Mouse (Mus musculus) forebrain, embryonic 14.5 days (tissue): ENCODE measurements around the gene Itpkb. TPM values are rescaled to one million over a fixed set of nuclear protein-coding genes. Genes with fewer than 3 reads are reported as not detected.

Source experiments
- ATAC-seq: fragments of 200-750 bp; cut with Nextera tagmentation; 2 replicates; pipeline ENCODE4 v1.8.0; 2017; ENCODE audit warnings: mild to moderate bottlenecking, moderate library complexity
- DNase-seq: peaks from one replicate; pipeline ENCODE4 v3.0.0-alpha.2; 2015; ENCODE audit warnings: low spot score
- H3K27ac ChIP-seq: fragments of 300-500 bp; sonication (generic); 2 replicates; pipeline ENCODE4 v1.5.1; 2014; ENCODE audit warnings: low read depth, mild to moderate bottlenecking, control low read depth, low read length, moderate library complexity
- H3K27me3 ChIP-seq: fragments of 300-500 bp; sonication (generic); replicated peaks from 2 replicates; pipeline ENCODE4 v1.6.1; 2014; ENCODE audit warnings: low read length, control low read depth, mixed read lengths; ENCODE audit not compliant: control insufficient read depth, insufficient read depth
- H3K36me3 ChIP-seq: fragments of 300-500 bp; sonication (generic); 2 replicates; pipeline ENCODE4 v1.6.1; 2014; ENCODE audit warnings: low read length, control low read depth; ENCODE audit not compliant: control insufficient read depth, insufficient read depth
- H3K4me1 ChIP-seq: fragments of 300-500 bp; sonication (generic); 2 replicates; pipeline ENCODE4 v1.6.1; 2014; ENCODE audit warnings: antibody characterized with exemption, low read length, control low read depth; ENCODE audit not compliant: control insufficient read depth, insufficient read depth
- H3K4me2 ChIP-seq: fragments of 300-500 bp; sonication (generic); 2 replicates; pipeline ENCODE4 v1.6.1; 2014; ENCODE audit warnings: mild to moderate bottlenecking, control low read depth, low read length
- H3K4me3 ChIP-seq: fragments of 300-500 bp; sonication (generic); 2 replicates; pipeline ENCODE4 v1.5.1; 2014; ENCODE audit warnings: low read depth, low read length, control low read depth
- H3K9ac ChIP-seq: fragments of 300-500 bp; sonication (generic); 2 replicates; pipeline ENCODE4 v1.6.1; 2014; ENCODE audit warnings: mild to moderate bottlenecking, low read length, control low read depth, moderate library complexity
- H3K9me3 ChIP-seq: fragments of 300-500 bp; sonication (generic); replicated peaks from 2 replicates; pipeline ENCODE4 v1.6.1; 2016; ENCODE audit warnings: low read length, control low read depth, mixed read lengths; ENCODE audit not compliant: control insufficient read depth
- WGBS: fragments of 180-500 bp; shearing (Covaris S2); extraction: QIAGEN DNeasy Blood & Tissue Kit; methylation state at CpG from one replicate; pipeline ENCODE4 v1.1.7; 2014; 5-methylcytosine and 5-hydroxymethylcytosine counted together
- polyA plus RNA-seq: library from polyadenylated mRNA; unstranded; fragments of >200 nt; fragmentation: Nextera tagmentation; extraction: Ambion mirVana; gene quantifications from 2 replicates; pipeline ENCODE4 v1.2.1, GENCODE M21; 2014

The Itpkb gene
- polyA plus RNA-seq, 1 experiment from 2014 or later = 1.3 TPM

DNA sequence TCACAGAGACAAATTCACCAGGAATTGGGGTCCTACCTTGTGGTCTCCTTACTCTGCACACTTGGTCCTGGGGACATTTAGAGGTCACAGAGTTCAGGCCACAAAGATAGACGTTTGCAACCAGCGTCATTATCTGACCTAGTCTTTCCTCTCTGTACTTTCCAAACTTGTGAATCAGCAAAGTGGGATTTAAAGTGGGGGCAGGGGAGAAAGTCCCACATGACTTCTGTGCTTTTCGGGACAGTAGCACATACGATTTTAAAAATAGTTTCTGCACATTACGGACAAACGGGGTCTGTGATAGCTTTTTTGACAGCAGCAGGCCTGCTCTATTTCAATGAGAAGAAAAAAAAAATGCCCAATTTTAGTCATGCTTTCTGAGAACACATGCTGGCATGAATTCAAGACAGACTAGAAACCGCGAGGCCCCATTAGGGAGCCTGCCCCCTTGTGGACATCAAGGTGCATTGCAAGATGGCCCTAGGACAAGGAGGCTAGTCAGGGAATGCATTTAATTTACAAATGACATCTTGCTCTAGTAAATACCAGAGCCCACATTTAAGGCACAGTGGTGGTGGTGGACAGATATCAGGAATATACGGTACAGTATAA, 97.9 kb downstream of the Itpkb start:
- ATAC-seq (peak; percentile 17; the same call in 1 of the 2 replicates), DNase-seq (peak; percentile 88)
- Histone ChIP-seq H3K9ac (no peak overlapping the region), H3K27ac (no peak overlapping the region), H3K4me3 (no peak overlapping the region), H3K4me1 (peaks cover 3% of the 10 kb centered on the region; the same call in 1 of the 2 replicates), H3K27me3 (no peaks in the 10 kb centered on the region), H3K9me3 (no peaks in the 10 kb centered on the region), H3K36me3 (no peaks in the 10 kb centered on the region), H3K4me2 (no peak overlapping the region)
- 35% methylated on average over 9 of the region's 9 CpGs for WGBS

DNA sequence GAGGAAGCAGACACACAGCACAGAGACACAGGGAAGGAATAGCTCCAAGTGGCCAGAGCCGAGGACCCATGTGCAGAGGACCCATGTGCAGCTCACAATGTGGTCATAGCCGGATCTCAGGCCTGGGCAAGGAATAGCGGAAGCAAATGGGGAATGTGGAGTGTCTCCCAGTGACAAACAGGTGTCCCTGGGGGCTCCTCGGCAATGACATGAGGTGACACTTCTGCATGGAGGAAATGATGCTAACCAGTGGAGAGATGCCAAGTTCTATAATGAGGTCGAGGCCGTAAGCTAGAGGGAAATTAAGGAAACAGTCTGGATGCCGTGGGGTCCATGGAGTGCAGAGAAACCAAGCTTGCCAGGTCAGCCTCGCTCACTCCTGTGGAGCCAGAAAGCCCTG, 98.6 kb downstream of the Itpkb start:
- no peak overlapping the region for H3K27ac ChIP-seq
- no peaks in the 10 kb centered on the region for H3K36me3 ChIP-seq
- ATAC-seq (no peak), DNase-seq (no peak)
- H3K4me3 ChIP-seq = no peak overlapping the region
- H3K4me1 ChIP-seq = peaks cover 5% of the 10 kb centered on the region; the same call in 1 of the 2 replicates
- H3K9me3 ChIP-seq = no peaks in the 10 kb centered on the region
- H3K9ac ChIP-seq = no peak overlapping the region
- 73% methylated on average over 8 of the region's 8 CpGs for WGBS
- no peak overlapping the region for H3K4me2 ChIP-seq
- H3K27me3 ChIP-seq = no peaks in the 10 kb centered on the region

DNA sequence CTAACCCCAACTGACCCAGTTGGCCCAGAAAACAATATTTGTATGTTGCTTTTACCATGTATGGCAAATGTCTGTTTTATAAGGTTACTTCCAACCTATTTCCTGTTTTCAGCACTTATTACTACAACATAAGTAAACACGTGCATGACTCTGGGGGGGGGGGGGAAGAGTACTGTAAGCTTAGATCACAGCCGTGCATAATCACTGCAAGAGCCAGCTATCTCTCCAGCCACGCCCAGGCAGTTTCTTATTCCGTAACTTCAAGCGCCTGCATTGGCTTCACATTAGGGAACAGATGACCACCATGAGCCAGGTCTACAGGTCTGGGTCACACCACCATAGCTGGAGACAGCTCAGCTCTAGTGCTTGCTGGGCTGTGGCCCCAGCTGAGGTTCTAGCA, 99.5 kb downstream of the Itpkb start:
- H3K9ac ChIP-seq = no peak overlapping the region
- H3K27me3 ChIP-seq = no peaks in the 10 kb centered on the region
- no peaks in the 10 kb centered on the region for H3K9me3 ChIP-seq
- WGBS = 88% methylated on average over 5 of the region's 5 CpGs
- ATAC-seq (no peak), DNase-seq (no peak)
- no peak overlapping the region for H3K4me3 ChIP-seq
- peaks cover 5% of the 10 kb centered on the region; the same call in 1 of the 2 replicates for H3K4me1 ChIP-seq
- H3K4me2 ChIP-seq = no peak overlapping the region
- H3K36me3 ChIP-seq = no peaks in the 10 kb centered on the region
- H3K27ac ChIP-seq = no peak overlapping the region

DNA sequence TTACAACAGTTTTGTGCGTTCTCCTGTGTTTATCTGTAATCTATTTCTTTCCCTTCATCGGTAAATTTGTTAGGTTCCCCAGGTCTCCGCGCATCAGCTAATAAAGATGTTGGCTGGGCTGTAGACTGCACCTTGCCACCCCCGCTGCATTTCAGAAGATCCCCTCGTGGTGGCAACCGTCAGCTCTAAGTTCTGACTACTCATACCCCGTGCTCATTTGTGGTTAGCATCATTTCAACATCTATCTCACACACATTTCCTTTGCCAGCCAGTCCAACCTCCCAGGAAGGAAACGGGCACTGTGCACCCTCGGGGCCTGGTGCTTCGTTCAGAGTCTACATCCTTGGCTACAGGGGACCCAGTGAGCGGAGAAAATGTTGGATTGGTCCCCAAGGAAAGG, 101.5 kb downstream of the Itpkb start:
- Histone ChIP-seq H3K9ac (no peak overlapping the region), H3K4me3 (no peak overlapping the region), H3K4me1 (peaks cover 5% of the 10 kb centered on the region; the same call in 1 of the 2 replicates), H3K27ac (no peak overlapping the region), H3K27me3 (no peaks in the 10 kb centered on the region), H3K36me3 (no peaks in the 10 kb centered on the region), H3K9me3 (no peaks in the 10 kb centered on the region), H3K4me2 (no peak overlapping the region)
- DNase-seq (no peak), ATAC-seq (no peak)
- WGBS = 76% methylated on average over 12 of the region's 12 CpGs

DNA sequence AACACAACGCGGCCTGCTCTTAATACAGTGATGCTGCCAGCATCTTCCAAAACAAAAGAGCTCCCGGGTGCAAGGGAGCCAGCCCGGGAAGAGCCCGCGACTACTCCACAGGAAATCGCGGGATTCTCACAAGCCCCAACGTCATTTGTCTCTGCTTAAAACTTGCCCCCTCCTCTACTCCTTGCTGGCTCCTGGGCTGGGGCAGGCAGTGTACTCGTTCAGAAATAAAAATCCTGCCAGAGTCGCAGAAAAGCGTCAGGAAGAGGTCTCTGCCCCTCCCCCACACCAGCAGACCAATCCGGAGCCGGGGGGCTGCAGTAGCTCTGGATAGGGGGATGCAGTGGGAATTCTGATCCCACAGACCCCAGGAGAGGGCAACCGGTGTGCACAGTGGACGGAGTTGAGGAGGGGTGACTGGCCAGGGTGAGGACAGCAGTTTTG, 102.8 kb downstream of the Itpkb start:
- peak; percentile 53 for ATAC-seq
- DNase-seq = peak; percentile 75
- H3K4me2 ChIP-seq = peak overlapping the region; percentile 65
- H3K4me3 ChIP-seq = peak overlapping the region; percentile 36
- H3K4me1 ChIP-seq = peaks cover 5% of the 10 kb centered on the region; the same call in 1 of the 2 replicates
- H3K36me3 ChIP-seq = no peaks in the 10 kb centered on the region
- under 1% methylated on average over 16 of the region's 16 CpGs for WGBS
- peak overlapping the region; percentile 39; the same call in 1 of the 2 replicates for H3K27ac ChIP-seq
- peak overlapping the region; percentile 73 for H3K9ac ChIP-seq
- H3K27me3 ChIP-seq = no peaks in the 10 kb centered on the region
- H3K9me3 ChIP-seq = no peaks in the 10 kb centered on the region

DNA sequence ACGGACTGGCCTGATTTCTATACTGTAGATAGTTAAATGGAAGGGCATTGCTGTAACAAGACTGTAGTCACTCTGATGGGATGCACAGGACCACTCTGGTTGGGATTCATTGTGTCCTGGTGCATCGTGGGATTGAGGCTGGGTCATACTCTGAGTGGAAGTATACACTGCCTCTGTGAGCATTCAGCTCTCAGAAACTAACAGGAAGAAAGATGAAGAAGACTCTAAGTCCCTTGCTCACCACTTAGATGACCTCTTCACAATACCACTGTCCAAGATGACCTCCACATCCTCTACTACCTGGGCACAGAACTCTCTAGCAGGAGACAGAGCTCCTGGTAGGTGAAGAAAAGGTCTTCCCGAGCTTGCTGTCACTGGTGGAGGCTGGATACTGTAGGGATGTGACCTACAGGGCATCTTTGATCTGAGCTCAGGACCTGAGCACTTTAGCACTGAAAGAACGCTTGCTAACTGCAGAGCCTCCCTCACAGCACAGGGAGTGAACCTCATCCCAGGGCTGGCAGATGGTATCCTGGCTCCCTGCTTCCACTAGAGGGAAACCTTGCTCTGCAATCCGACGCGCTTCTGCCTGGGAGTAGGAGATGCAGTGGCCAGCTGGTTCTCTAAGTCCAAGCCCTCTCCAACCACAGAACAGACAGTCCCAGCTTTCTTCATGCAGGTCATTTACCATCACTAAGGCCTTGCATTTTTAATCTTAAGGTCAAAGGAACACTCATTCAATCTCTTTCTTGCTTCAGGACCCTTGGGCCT, 103.7 kb downstream of the Itpkb start:
- ATAC-seq (peak; percentile 91), DNase-seq (peak; percentile 94)
- Histone ChIP-seq H3K27me3 (no peaks in the 10 kb centered on the region), H3K36me3 (no peaks in the 10 kb centered on the region), H3K9ac (peak overlapping the region; percentile 73; the same call in 1 of the 2 replicates), H3K4me3 (no peak overlapping the region), H3K27ac (no peak overlapping the region), H3K4me2 (no peak overlapping the region), H3K9me3 (no peaks in the 10 kb centered on the region), H3K4me1 (peaks cover 5% of the 10 kb centered on the region; the same call in 1 of the 2 replicates)
- WGBS = 21% methylated on average over 7 of the region's 7 CpGs

DNA sequence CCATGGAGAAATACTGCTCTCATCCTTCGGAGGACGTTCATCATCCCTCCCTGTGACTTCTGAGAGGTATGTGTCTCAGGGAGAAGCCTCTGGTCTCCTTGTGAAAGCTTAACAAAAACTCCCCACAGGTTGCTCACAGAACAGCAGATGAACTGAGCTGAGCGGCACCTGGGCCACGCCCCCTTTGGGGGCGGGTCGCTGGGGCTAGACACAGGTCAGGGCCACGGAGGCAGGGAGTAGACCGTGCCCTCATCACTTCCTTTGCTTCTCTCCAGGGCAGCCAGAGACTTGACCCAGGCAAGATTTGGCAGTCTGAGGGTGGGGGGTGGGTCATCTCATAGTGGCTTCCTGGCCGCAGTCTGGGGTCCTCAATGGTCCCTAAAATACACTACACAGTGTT, 104.6 kb downstream of the Itpkb start:
- DNase-seq = no peak
- no peak overlapping the region for H3K27ac ChIP-seq
- ATAC-seq = no peak
- WGBS = 9% methylated on average over 9 of the region's 9 CpGs
- no peak overlapping the region for H3K9ac ChIP-seq
- no peak overlapping the region for H3K4me2 ChIP-seq
- H3K36me3 ChIP-seq = no peaks in the 10 kb centered on the region
- peaks cover 5% of the 10 kb centered on the region; the same call in 1 of the 2 replicates for H3K4me1 ChIP-seq
- no peak overlapping the region for H3K4me3 ChIP-seq
- no peaks in the 10 kb centered on the region for H3K27me3 ChIP-seq
- no peaks in the 10 kb centered on the region for H3K9me3 ChIP-seq

DNA sequence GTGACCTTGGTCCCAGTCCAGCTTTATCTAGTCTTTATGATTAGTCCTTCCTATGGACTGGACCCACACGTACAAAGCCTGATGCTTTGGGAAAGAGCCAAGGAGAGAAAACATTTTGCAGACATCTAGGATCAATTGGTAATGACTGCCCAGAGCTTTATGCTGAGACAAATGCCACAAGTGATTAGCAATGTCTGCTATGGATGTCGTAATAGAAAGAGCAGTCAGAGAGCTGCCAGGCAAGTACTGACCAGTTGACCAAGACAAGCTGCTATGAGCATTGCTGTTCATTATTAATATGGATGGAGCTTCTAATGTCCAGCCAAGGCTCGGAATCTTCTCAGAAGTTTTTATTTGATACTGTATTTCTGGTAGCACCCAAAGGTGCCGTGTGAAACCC, 109.2 kb downstream of the Itpkb start:
- Histone ChIP-seq H3K4me1 (no peaks in the 10 kb centered on the region), H3K27ac (no peak overlapping the region), H3K9ac (no peak overlapping the region), H3K9me3 (no peaks in the 10 kb centered on the region), H3K4me2 (no peak overlapping the region), H3K27me3 (no peaks in the 10 kb centered on the region), H3K36me3 (no peaks in the 10 kb centered on the region), H3K4me3 (no peak overlapping the region)
- WGBS = 86% methylated on average over 4 of the region's 4 CpGs
- DNase-seq = no peak
- ATAC-seq = no peak

DNA sequence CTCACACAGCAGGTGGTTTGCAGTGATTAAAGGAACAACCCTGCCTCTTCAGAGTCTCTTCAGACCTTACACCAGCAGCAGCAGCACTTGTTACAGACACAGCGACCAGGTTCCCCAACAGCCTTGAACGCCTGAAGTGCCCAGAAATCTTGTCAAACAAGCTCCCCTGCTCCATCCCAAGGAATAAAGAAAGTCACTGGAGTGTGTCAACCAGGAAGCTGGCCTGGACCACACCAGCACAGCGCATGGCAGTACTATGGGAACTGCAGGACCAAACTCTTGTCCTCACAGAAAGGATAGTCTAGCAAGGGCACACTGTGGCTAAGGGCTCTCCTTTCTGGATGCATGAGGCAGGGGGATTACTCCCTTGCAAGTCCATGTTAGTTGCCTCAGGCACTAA, 114.1 kb downstream of the Itpkb start:
- Histone ChIP-seq H3K27me3 (no peaks in the 10 kb centered on the region), H3K9ac (no peak overlapping the region), H3K4me2 (no peak overlapping the region), H3K4me1 (no peaks in the 10 kb centered on the region), H3K27ac (no peak overlapping the region), H3K9me3 (no peaks in the 10 kb centered on the region), H3K4me3 (no peak overlapping the region), H3K36me3 (no peaks in the 10 kb centered on the region)
- WGBS = 51% methylated on average over 3 of the region's 3 CpGs
- DNase-seq (no peak), ATAC-seq (no peak)
